Mouse (Mus musculus): ENCODE measurements at regions not wholly inside any gene's neighbourhood (a gene's known extent, or its start where the extent isn't known, plus 50 kb on each side); places are given as distances from the start of the nearest gene placed in this dataset.
A peak's percentile ranks its signal among the peaks of the same experiment; 100 is the strongest.

GRCm38 (mm10) chr14:72146381-72146780 lies 345.3 kb downstream of the Gm9195 start:
- Histone ChIP-seq H3K9me3 (ENCODE audit: control insufficient read depth, low read length) (no peaks in the 10 kb centered on the region), H3K9ac (ENCODE audit: low read length) (no peak overlapping the region), H3K4me2 (no peak overlapping the region), H3K36me3 (ENCODE audit: control insufficient read depth, insufficient read depth, low read length) (no peaks in the 10 kb centered on the region), H3K27me3 (ENCODE audit: control insufficient read depth, insufficient read depth, low read length) (no peaks in the 10 kb centered on the region), H3K4me1 (ENCODE audit: control insufficient read depth, insufficient read depth, low read length) (no peaks in the 10 kb centered on the region), H3K27ac (ENCODE audit: low read depth, low read length) (no peak overlapping the region), H3K4me3 (ENCODE audit: low read depth, low read length) (no peak overlapping the region)
- 32% methylated on average over 2 of the region's 2 CpGs for WGBS
- ATAC-seq (ENCODE audit: low FRiP score): no peak
- no peak for DNase-seq (ENCODE audit: low spot score, missing footprints)

- H3K4me2 ChIP-seq: no peak overlapping the region
- DNase-seq (ENCODE audit: low spot score, missing footprints) (no peak), ATAC-seq (ENCODE audit: low FRiP score) (0 out of 2 replicates have a peak, but pooled peaks have one; percentile 44)
- no peak overlapping the region for H3K4me3 ChIP-seq (ENCODE audit: low read depth, low read length)
- H3K27ac ChIP-seq (ENCODE audit: low read depth, low read length): no peak overlapping the region
- no peaks in the 10 kb centered on the region for H3K27me3 ChIP-seq (ENCODE audit: control insufficient read depth, insufficient read depth, low read length)
- no peak overlapping the region for H3K9ac ChIP-seq (ENCODE audit: low read length)
- H3K9me3 ChIP-seq (ENCODE audit: control insufficient read depth, low read length): no peaks in the 10 kb centered on the region
- WGBS: 9% methylated on average over 6 of the region's 6 CpGs
- H3K36me3 ChIP-seq (ENCODE audit: control insufficient read depth, insufficient read depth, low read length): no peaks in the 10 kb centered on the region
- H3K4me1 ChIP-seq (ENCODE audit: control insufficient read depth, insufficient read depth, low read length): no peaks in the 10 kb centered on the region
These were observed 348.7 kb downstream of the Gm9195 start for GRCm38 (mm10) chr14:72142883-72143487.

- no peaks in the 10 kb centered on the region for H3K36me3 ChIP-seq (ENCODE audit: control insufficient read depth, insufficient read depth, low read length)
- DNase-seq (ENCODE audit: low spot score, missing footprints) (no peak), ATAC-seq (ENCODE audit: low FRiP score) (no peak)
- no peaks in the 10 kb centered on the region for H3K9me3 ChIP-seq (ENCODE audit: control insufficient read depth, low read length)
- no peak overlapping the region for H3K27ac ChIP-seq (ENCODE audit: low read depth, low read length)
- H3K4me2 ChIP-seq: no peak overlapping the region
- no peaks in the 10 kb centered on the region for H3K4me1 ChIP-seq (ENCODE audit: control insufficient read depth, insufficient read depth, low read length)
- WGBS: 66% methylated on average over 4 of the region's 4 CpGs
- H3K27me3 ChIP-seq (ENCODE audit: control insufficient read depth, insufficient read depth, low read length): no peaks in the 10 kb centered on the region
- H3K9ac ChIP-seq (ENCODE audit: low read length): no peak overlapping the region
- H3K4me3 ChIP-seq (ENCODE audit: low read depth, low read length): no peak overlapping the region
These were observed 350.5 kb downstream of the Gm9195 start for GRCm38 (mm10) chr14:72141136-72141535.

GRCm38 (mm10) chr14:72130149-72130548 lies 361.5 kb downstream of the Gm9195 start:
- no peak for DNase-seq (ENCODE audit: low spot score, missing footprints)
- H3K9me3 ChIP-seq (ENCODE audit: control insufficient read depth, low read length): no peaks in the 10 kb centered on the region
- H3K27ac ChIP-seq (ENCODE audit: low read depth, low read length): no peak overlapping the region

GRCm38 (mm10) chr14:72121786-72122185 lies 369.9 kb downstream of the Gm9195 start:
- H3K27me3 ChIP-seq (ENCODE audit: control insufficient read depth, insufficient read depth, low read length): no peaks in the 10 kb centered on the region
- WGBS: 88% methylated on average over 4 of the region's 4 CpGs
- H3K4me3 ChIP-seq (ENCODE audit: low read depth, low read length): no peak overlapping the region
- no peaks in the 10 kb centered on the region for H3K9me3 ChIP-seq (ENCODE audit: control insufficient read depth, low read length)
- ATAC-seq (ENCODE audit: low FRiP score) (no peak), DNase-seq (ENCODE audit: low spot score, missing footprints) (no peak)
- H3K4me1 ChIP-seq (ENCODE audit: control insufficient read depth, insufficient read depth, low read length): no peaks in the 10 kb centered on the region
- H3K4me2 ChIP-seq: no peak overlapping the region
- H3K27ac ChIP-seq (ENCODE audit: low read depth, low read length): no peak overlapping the region
- no peak overlapping the region for H3K9ac ChIP-seq (ENCODE audit: low read length)
- no peaks in the 10 kb centered on the region for H3K36me3 ChIP-seq (ENCODE audit: control insufficient read depth, insufficient read depth, low read length)

More at GRCm38 (mm10) chr14:72130149-72130548, 361.5 kb downstream of the Gm9195 start:
- H3K36me3 ChIP-seq (ENCODE audit: control insufficient read depth, insufficient read depth, low read length): no peaks in the 10 kb centered on the region
- no peak for ATAC-seq (ENCODE audit: low FRiP score)
- H3K4me2 ChIP-seq: no peak overlapping the region
- no peaks in the 10 kb centered on the region for H3K27me3 ChIP-seq (ENCODE audit: control insufficient read depth, insufficient read depth, low read length)
- H3K4me1 ChIP-seq (ENCODE audit: control insufficient read depth, insufficient read depth, low read length): no peaks in the 10 kb centered on the region
- WGBS: 79% methylated on average over 4 of the region's 4 CpGs
- H3K9ac ChIP-seq (ENCODE audit: low read length): no peak overlapping the region
- H3K4me3 ChIP-seq (ENCODE audit: low read depth, low read length): no peak overlapping the region

GRCm38 (mm10) chr14:72121006-72121405 lies 370.6 kb downstream of the Gm9195 start:
- DNase-seq (ENCODE audit: low spot score, missing footprints) (no peak), ATAC-seq (ENCODE audit: low FRiP score) (no peak)
- no peaks in the 10 kb centered on the region for H3K27me3 ChIP-seq (ENCODE audit: control insufficient read depth, insufficient read depth, low read length)
- H3K9me3 ChIP-seq (ENCODE audit: control insufficient read depth, low read length): no peaks in the 10 kb centered on the region
- H3K4me2 ChIP-seq: no peak overlapping the region
- no peaks in the 10 kb centered on the region for H3K36me3 ChIP-seq (ENCODE audit: control insufficient read depth, insufficient read depth, low read length)
- no peak overlapping the region for H3K27ac ChIP-seq (ENCODE audit: low read depth, low read length)
- no peak overlapping the region for H3K9ac ChIP-seq (ENCODE audit: low read length)
- no peak overlapping the region for H3K4me3 ChIP-seq (ENCODE audit: low read depth, low read length)
- no peaks in the 10 kb centered on the region for H3K4me1 ChIP-seq (ENCODE audit: control insufficient read depth, insufficient read depth, low read length)
- 20% methylated on average over 1 of the region's 1 CpGs for WGBS

- no peak overlapping the region for H3K9ac ChIP-seq (ENCODE audit: low read length)
- no peak for DNase-seq (ENCODE audit: low spot score, missing footprints)
- H3K4me3 ChIP-seq (ENCODE audit: low read depth, low read length): no peak overlapping the region
- H3K27me3 ChIP-seq (ENCODE audit: control insufficient read depth, insufficient read depth, low read length): no peaks in the 10 kb centered on the region
- H3K36me3 ChIP-seq (ENCODE audit: control insufficient read depth, insufficient read depth, low read length): no peaks in the 10 kb centered on the region
- WGBS: 81% methylated on average over 4 of the region's 4 CpGs
- H3K27ac ChIP-seq (ENCODE audit: low read depth, low read length): no peak overlapping the region
- H3K4me1 ChIP-seq (ENCODE audit: control insufficient read depth, insufficient read depth, low read length): no peaks in the 10 kb centered on the region
- no peak for ATAC-seq (ENCODE audit: low FRiP score)
- H3K4me2 ChIP-seq: no peak overlapping the region
- H3K9me3 ChIP-seq (ENCODE audit: control insufficient read depth, low read length): no peaks in the 10 kb centered on the region
These were observed 374.8 kb downstream of the Gm9195 start for GRCm38 (mm10) chr14:72116842-72117241.

GRCm38 (mm10) chr14:72113377-72113993 lies 378.2 kb downstream of the Gm9195 start:
- no peaks in the 10 kb centered on the region for H3K9me3 ChIP-seq (ENCODE audit: control insufficient read depth, low read length)
- H3K27ac ChIP-seq (ENCODE audit: low read depth, low read length): no peak overlapping the region
- no peaks in the 10 kb centered on the region for H3K36me3 ChIP-seq (ENCODE audit: control insufficient read depth, insufficient read depth, low read length)
- no peaks in the 10 kb centered on the region for H3K4me1 ChIP-seq (ENCODE audit: control insufficient read depth, insufficient read depth, low read length)
- H3K4me3 ChIP-seq (ENCODE audit: low read depth, low read length): no peak overlapping the region
- DNase-seq (ENCODE audit: low spot score, missing footprints) (no peak), ATAC-seq (ENCODE audit: low FRiP score) (no peak)
- no peak overlapping the region for H3K4me2 ChIP-seq
- WGBS: 81% methylated on average over 8 of the region's 8 CpGs
- H3K27me3 ChIP-seq (ENCODE audit: control insufficient read depth, insufficient read depth, low read length): no peaks in the 10 kb centered on the region
- H3K9ac ChIP-seq (ENCODE audit: low read length): no peak overlapping the region

GRCm38 (mm10) chr14:72110689-72111088 lies 380.9 kb downstream of the Gm9195 start:
- H3K9ac ChIP-seq (ENCODE audit: low read length): no peak overlapping the region
- no peaks in the 10 kb centered on the region for H3K9me3 ChIP-seq (ENCODE audit: control insufficient read depth, low read length)
- ATAC-seq (ENCODE audit: low FRiP score) (no peak), DNase-seq (ENCODE audit: low spot score, missing footprints) (no peak)
- no peak overlapping the region for H3K4me3 ChIP-seq (ENCODE audit: low read depth, low read length)
- no peak overlapping the region for H3K4me2 ChIP-seq
- no peaks in the 10 kb centered on the region for H3K4me1 ChIP-seq (ENCODE audit: control insufficient read depth, insufficient read depth, low read length)
- H3K27ac ChIP-seq (ENCODE audit: low read depth, low read length): no peak overlapping the region
- no peaks in the 10 kb centered on the region for H3K36me3 ChIP-seq (ENCODE audit: control insufficient read depth, insufficient read depth, low read length)
- no peaks in the 10 kb centered on the region for H3K27me3 ChIP-seq (ENCODE audit: control insufficient read depth, insufficient read depth, low read length)
- WGBS: 87% methylated on average over 2 of the region's 2 CpGs
